Mouse (Mus musculus) heart, adult 2 months (tissue): Measurements from ENCODE around the gene Ube2b. TPM values are rescaled to one million over a fixed set of nuclear protein-coding genes. Genes with fewer than 3 reads are reported as not detected.

ENCODE experiments used
- DNase-seq, 2 experiments: peaks; one replicate each; pipeline ENCODE4 v3.0.0; 2021
- H3K27ac ChIP-seq: fragments of 200-600 bp; 2 replicates; pipeline ENCODE4 v1.8.1; 2022
- H3K27me3 ChIP-seq: fragments of 200-500 bp; 2 replicates; pipeline ENCODE4 v1.6.1; 2012; ENCODE audit warnings: mild to moderate bottlenecking, low read length, inconsistent platforms, mixed read lengths; ENCODE audit not compliant: control insufficient read depth, insufficient read depth
- H3K36me3 ChIP-seq: fragments of 200-500 bp; 2 replicates; pipeline ENCODE4 v1.6.1; 2012; ENCODE audit warnings: low read length, inconsistent platforms; ENCODE audit not compliant: control insufficient read depth, insufficient read depth
- H3K4me1 ChIP-seq: fragments of 200-500 bp; 2 replicates; pipeline ENCODE4 v1.6.1; 2011; ENCODE audit warnings: low read length; ENCODE audit not compliant: control insufficient read depth, insufficient read depth
- H3K4me3 ChIP-seq: fragments of 200-600 bp; 2 replicates; pipeline ENCODE4 v1.8.1; 2022
- H3K79me2 ChIP-seq: fragments of 200-500 bp; replicated peaks from 2 replicates; pipeline ENCODE4 v1.6.1; 2012; ENCODE audit warnings: mild to moderate bottlenecking, inconsistent platforms, low read length, moderate library complexity, mixed read lengths; ENCODE audit not compliant: control insufficient read depth, insufficient read depth
- H3K9ac ChIP-seq: fragments of 200-500 bp; 2 replicates; pipeline ENCODE4 v1.6.1; 2012; ENCODE audit warnings: low read depth, mild to moderate bottlenecking, control low read depth, inconsistent platforms, low read length, mixed read lengths
- CTCF ChIP-seq: fragments of 200-600 bp; IDR thresholded peaks from 2 replicates; pipeline ENCODE4 v1.8.1; 2022; ENCODE audit warnings: antibody characterized with exemption, mild to moderate bottlenecking, moderate library complexity
- EP300 ChIP-seq: fragments of 200-500 bp; IDR thresholded peaks from 2 replicates; pipeline ENCODE4 v1.6.1; 2011; ENCODE audit warnings: low read depth, low read length, control low read depth; ENCODE audit not compliant: insufficient read depth
- POLR2A ChIP-seq: fragments of 200-500 bp; IDR thresholded peaks from 2 replicates; pipeline ENCODE4 v1.6.1; 2011; ENCODE audit warnings: mild to moderate bottlenecking, low read depth, low read length, control low read depth; ENCODE audit not compliant: insufficient read depth
- WGBS: fragments of 180-500 bp; shearing (Covaris S2); methylation state at CpG from one replicate; pipeline ENCODE4 v1.1.7; 2018; 5-methylcytosine and 5-hydroxymethylcytosine counted together
- intact Hi-C: fragments of 180-260 bp; cut with DNase I; formaldehyde crosslinking; loops from one replicate; pipeline ENCODE4 v1.15.1; 2025
- polyA plus RNA-seq: library from polyadenylated mRNA; depleted of rRNA; stranded (reverse); fragments of >200 nt; gene quantifications from 2 replicates; pipeline ENCODE4 v1.2.3, GENCODE M21; 2012
- total RNA-seq, 2 experiments: library from RNA; stranded (reverse); gene quantifications; 2 replicates each; pipeline ENCODE4 v1.2.3; 2021

Gene Ube2b
- total and polyA plus RNA-seq, 3 experiments, result 197 to 344 (median 265) TPM

DNA sequence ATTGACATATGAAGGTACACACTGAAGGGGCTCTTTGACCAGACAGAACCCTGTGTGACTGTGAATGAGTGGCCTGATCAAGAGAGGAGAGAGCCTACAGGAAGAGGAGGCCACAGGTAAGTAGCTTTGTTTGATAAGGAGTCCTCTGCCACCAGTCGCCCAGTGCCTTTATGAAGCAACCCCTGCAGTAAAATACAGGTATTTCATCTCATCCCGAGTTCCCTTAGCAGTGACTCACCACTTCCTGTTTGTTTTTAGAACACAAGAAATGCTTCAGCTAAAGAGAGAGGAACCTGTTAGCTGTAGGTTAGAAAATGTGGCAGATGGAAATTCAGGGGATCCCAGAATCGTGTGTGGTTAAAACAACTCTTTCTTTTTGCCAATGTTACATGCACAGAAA lies 35.3 kb upstream of the Ube2b start:
- H3K27me3 ChIP-seq, result no peaks in the 10 kb centered on the region
- H3K9ac ChIP-seq, result no peak overlapping the region
- no peak for DNase-seq
- TF ChIP-seq POLR2A (no peak), CTCF (no peak), EP300 (no peak)
- intact Hi-C loops, result no loop called here
- H3K79me2 ChIP-seq, result no peaks in the 10 kb centered on the region
- no peak overlapping the region for H3K27ac ChIP-seq
- WGBS, result 63% methylated on average over 3 of the region's 3 CpGs
- no peaks in the 10 kb centered on the region; the same call in 1 of the 2 replicates for H3K36me3 ChIP-seq
- H3K4me1 ChIP-seq, result peaks cover 1% of the 10 kb centered on the region; the same call in 1 of the 2 replicates
- no peak overlapping the region for H3K4me3 ChIP-seq

DNA sequence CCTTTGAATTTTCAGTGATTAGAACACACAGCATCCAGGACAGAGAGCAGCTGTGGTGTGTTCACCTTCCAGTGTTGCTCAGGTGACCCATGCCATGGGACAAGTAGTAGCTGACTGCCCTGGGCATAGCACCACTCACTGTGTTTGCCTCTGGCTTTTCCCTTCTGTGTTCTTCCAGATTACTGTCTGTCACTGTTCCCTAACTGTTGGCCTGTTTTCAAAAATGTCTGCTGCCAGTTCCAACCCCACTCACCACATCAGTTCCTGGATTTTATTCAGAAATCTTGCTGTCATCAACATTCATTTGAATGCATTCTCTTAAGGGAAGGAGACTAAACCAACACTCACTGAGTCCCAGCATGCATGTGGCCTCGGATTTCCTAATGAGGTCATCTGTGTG lies 33.4 kb upstream of the Ube2b start:
- no peak for DNase-seq
- H3K4me1 ChIP-seq, result peaks cover 1% of the 10 kb centered on the region; the same call in 1 of the 2 replicates
- H3K36me3 ChIP-seq, result no peaks in the 10 kb centered on the region; the same call in 1 of the 2 replicates
- 48% methylated on average over 1 of the region's 1 CpGs for WGBS
- no peak overlapping the region for H3K9ac ChIP-seq
- H3K79me2 ChIP-seq, result no peaks in the 10 kb centered on the region
- H3K27ac ChIP-seq, result no peak overlapping the region
- intact Hi-C loops, result no loop called here
- TF ChIP-seq POLR2A, result no peak
- TF ChIP-seq EP300, result no peak
- TF ChIP-seq CTCF, result no peak
- no peaks in the 10 kb centered on the region for H3K27me3 ChIP-seq
- H3K4me3 ChIP-seq, result no peak overlapping the region

DNA sequence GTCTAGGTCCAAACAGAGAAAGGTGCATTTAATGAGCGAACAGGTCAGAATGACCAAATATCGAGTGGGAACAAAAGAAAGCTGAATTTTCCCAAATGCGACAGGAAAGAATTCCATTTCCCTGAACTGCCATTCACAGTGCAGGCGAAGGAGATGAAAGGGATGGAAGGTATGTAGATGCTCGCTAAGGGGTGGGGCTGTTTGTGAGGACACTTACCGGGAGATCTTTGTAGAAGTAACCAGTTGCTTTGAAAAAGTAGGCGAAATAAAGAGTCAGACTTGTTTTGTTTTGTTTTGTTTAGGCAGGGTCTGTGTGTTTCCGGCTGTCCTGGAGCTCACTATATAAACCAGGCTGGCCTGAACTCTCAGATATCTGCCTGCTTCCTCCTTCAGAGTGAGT lies 31.8 kb upstream of the Ube2b start:
- Histone ChIP-seq H3K27me3 (no peaks in the 10 kb centered on the region), H3K36me3 (no peaks in the 10 kb centered on the region; the same call in 1 of the 2 replicates), H3K4me1 (peaks cover 1% of the 10 kb centered on the region; the same call in 1 of the 2 replicates), H3K27ac (no peak overlapping the region), H3K4me3 (no peak overlapping the region), H3K79me2 (no peaks in the 10 kb centered on the region), H3K9ac (no peak overlapping the region)
- WGBS, result 64% methylated on average over 8 of the region's 8 CpGs
- intact Hi-C loops, result no loop called here
- TF ChIP-seq POLR2A (no peak), CTCF (no peak), EP300 (no peak)
- no peak for DNase-seq

DNA sequence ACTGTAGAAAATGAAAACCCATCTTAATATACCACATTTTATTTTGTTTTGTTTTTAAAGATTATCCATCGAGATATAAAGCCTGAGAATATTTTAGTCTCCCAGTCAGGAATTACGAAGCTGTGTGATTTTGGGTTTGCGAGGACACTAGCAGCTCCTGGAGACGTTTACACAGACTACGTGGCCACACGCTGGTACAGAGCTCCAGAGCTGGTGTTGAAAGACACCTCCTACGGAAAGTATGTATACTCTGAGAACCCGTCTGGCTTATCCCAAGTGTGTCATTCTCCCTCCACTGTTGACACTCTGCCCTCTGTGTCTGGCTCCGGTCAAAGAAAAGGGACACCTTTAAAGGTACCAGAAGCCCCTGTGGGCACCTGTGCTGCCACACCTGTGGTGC lies 17.7 kb upstream of the Ube2b start:
- H3K4me1 ChIP-seq, result no peaks in the 10 kb centered on the region; the same call in 1 of the 2 replicates
- intact Hi-C loops, result no loop called here
- no peaks in the 10 kb centered on the region for H3K36me3 ChIP-seq
- no peak for DNase-seq
- TF ChIP-seq EP300, result no peak
- no peak for TF ChIP-seq CTCF
- TF ChIP-seq POLR2A, result no peak
- H3K9ac ChIP-seq, result no peak overlapping the region
- 73% methylated on average over 9 of the region's 9 CpGs for WGBS
- H3K27ac ChIP-seq, result no peak overlapping the region
- H3K27me3 ChIP-seq, result no peaks in the 10 kb centered on the region
- no peak overlapping the region for H3K4me3 ChIP-seq
- H3K79me2 ChIP-seq, result no peaks in the 10 kb centered on the region

DNA sequence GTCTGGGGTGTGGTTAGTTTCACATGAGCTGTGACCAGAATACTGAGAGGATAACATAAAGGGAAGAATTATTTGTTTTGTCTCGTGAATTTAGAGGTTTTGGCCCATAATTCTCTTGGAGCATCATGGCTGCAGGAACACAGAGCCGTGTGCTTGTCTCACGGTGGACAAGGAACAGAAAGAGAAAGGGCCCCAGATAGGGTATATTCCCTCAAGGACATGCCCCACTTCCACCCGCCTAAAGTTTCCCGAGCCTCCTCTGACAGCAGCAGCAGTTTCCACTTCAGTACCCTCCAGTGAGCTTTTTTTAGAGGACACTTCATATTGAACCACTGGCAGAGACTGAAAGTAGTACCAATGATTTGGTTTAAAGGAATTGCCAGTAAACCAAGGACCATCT lies 11.0 kb upstream of the Ube2b start:
- Histone ChIP-seq H3K27ac (no peak overlapping the region), H3K79me2 (no peaks in the 10 kb centered on the region), H3K4me1 (no peaks in the 10 kb centered on the region), H3K4me3 (no peak overlapping the region), H3K27me3 (no peaks in the 10 kb centered on the region), H3K36me3 (no peaks in the 10 kb centered on the region), H3K9ac (no peak overlapping the region)
- TF ChIP-seq CTCF (no peak), EP300 (no peak)
- no peak for DNase-seq
- intact Hi-C loops, result no loop called here
- 54% methylated on average over 5 of the region's 5 CpGs for WGBS

DNA sequence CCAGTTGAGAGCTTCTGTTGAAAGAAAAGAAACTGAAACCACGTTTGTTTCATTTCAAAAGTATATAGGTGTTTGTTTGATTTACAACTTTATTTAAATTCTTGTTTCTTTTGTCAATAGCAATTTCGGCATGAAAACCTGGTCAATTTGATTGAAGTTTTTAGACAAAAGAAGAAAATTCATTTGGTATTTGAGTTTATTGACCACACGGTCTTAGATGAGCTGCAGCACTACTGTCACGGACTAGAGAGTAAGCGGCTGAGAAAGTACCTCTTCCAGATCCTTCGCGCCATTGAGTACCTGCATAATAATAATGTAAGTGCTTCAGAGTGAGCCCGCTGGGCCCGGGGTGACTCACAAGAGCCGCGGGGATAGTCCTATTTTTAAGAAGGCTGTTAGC lies 10.4 kb upstream of the Ube2b start:
- Histone ChIP-seq H3K27ac (no peak overlapping the region), H3K4me1 (no peaks in the 10 kb centered on the region), H3K9ac (no peak overlapping the region), H3K79me2 (no peaks in the 10 kb centered on the region), H3K27me3 (no peaks in the 10 kb centered on the region), H3K36me3 (no peaks in the 10 kb centered on the region), H3K4me3 (no peak overlapping the region)
- intact Hi-C loops, result no loop called here
- no peak for TF ChIP-seq EP300
- no peak for TF ChIP-seq POLR2A
- TF ChIP-seq CTCF, result no peak
- DNase-seq, result no peak
- 85% methylated on average over 11 of the region's 11 CpGs for WGBS
